Mouse (Mus musculus) limb, embryonic 10.5 days (tissue): Measurements from ENCODE around the gene Ttc7b. TPM values are rescaled to one million over a fixed set of nuclear protein-coding genes. Genes with fewer than 3 reads are reported as not detected.

Source experiments
- DNase-seq: peaks from one replicate; pipeline ENCODE4 v3.0.0-alpha.2; 2017; ENCODE audit warnings: low spot score
- H3K27ac ChIP-seq: fragments of 300-500 bp; sonication (generic); 2 replicates; pipeline ENCODE4 v1.5.1; 2016; ENCODE audit warnings: mild to moderate bottlenecking
- H3K27me3 ChIP-seq: fragments of 300-500 bp; sonication (generic); 2 replicates; pipeline ENCODE4 v1.6.1; 2016; ENCODE audit warnings: low read depth, mild to moderate bottlenecking; ENCODE audit not compliant: poor library complexity, severe bottlenecking
- H3K36me3 ChIP-seq: fragments of 300-500 bp; sonication (generic); 2 replicates; pipeline ENCODE4 v1.6.1; 2016; ENCODE audit warnings: mild to moderate bottlenecking, moderate library complexity
- H3K4me1 ChIP-seq: fragments of 300-500 bp; sonication (generic); 2 replicates; pipeline ENCODE4 v1.6.1; 2016
- H3K4me3 ChIP-seq: fragments of 300-500 bp; sonication (generic); 2 replicates; pipeline ENCODE4 v1.5.1; 2016; ENCODE audit warnings: mild to moderate bottlenecking, moderate library complexity
- H3K9me3 ChIP-seq: fragments of 300-500 bp; sonication (generic); replicated peaks from 2 replicates; pipeline ENCODE4 v1.6.1; 2016; ENCODE audit warnings: mild to moderate bottlenecking
- WGBS: fragments of 180-500 bp; shearing (Covaris S2); methylation state at CpG from one replicate; pipeline ENCODE4 v1.1.7; 2016; 5-methylcytosine and 5-hydroxymethylcytosine counted together
- polyA plus RNA-seq: library from polyadenylated mRNA; unstranded; fragments of >200 nt; fragmentation: Nextera tagmentation; extraction: Ambion mirVana; gene quantifications from 2 replicates; pipeline ENCODE4 v1.2.1, GENCODE M21; 2016

Gene Ttc7b
- polyA plus RNA-seq, 1 experiment from 2014 or later: 4.3 TPM

- H3K36me3 ChIP-seq: peaks cover 56% of the 10 kb centered on the region
Observed at GRCm38 (mm10) chr12:100499469-100499868, 21.2 kb downstream of the Ttc7b start.

GRCm38 (mm10) chr12:100498006-100498405, 22.6 kb downstream of the Ttc7b start:
- no peak for DNase-seq
- no peak overlapping the region for H3K27ac ChIP-seq
- no peak overlapping the region for H3K4me3 ChIP-seq
- H3K9me3 ChIP-seq: no peaks in the 10 kb centered on the region
- H3K27me3 ChIP-seq: no peaks in the 10 kb centered on the region
- WGBS: 96% methylated on average over 5 of the region's 5 CpGs
- peaks cover 69% of the 10 kb centered on the region for H3K36me3 ChIP-seq
- H3K4me1 ChIP-seq: no peaks in the 10 kb centered on the region

More at GRCm38 (mm10) chr12:100499469-100499868, 21.2 kb downstream of the Ttc7b start:
- WGBS: 94% methylated on average over 13 of the region's 13 CpGs
- no peak for DNase-seq
- no peak overlapping the region for H3K4me3 ChIP-seq
- H3K9me3 ChIP-seq: no peaks in the 10 kb centered on the region
- H3K4me1 ChIP-seq: no peaks in the 10 kb centered on the region
- H3K27me3 ChIP-seq: no peaks in the 10 kb centered on the region
- H3K27ac ChIP-seq: no peak overlapping the region

GRCm38 (mm10) chr12:100495083-100495482, 25.5 kb downstream of the Ttc7b start:
- no peak for DNase-seq
- Histone ChIP-seq H3K4me3 (no peak overlapping the region), H3K27me3 (no peaks in the 10 kb centered on the region), H3K27ac (no peak overlapping the region), H3K9me3 (no peaks in the 10 kb centered on the region), H3K36me3 (peaks cover 85% of the 10 kb centered on the region), H3K4me1 (no peaks in the 10 kb centered on the region)
- WGBS: 97% methylated on average over 7 of the region's 7 CpGs

GRCm38 (mm10) chr12:100493211-100493610, 27.4 kb downstream of the Ttc7b start:
- peaks cover 82% of the 10 kb centered on the region for H3K36me3 ChIP-seq
- no peak for DNase-seq
- H3K27me3 ChIP-seq: no peaks in the 10 kb centered on the region
- H3K4me1 ChIP-seq: no peaks in the 10 kb centered on the region
- no peak overlapping the region for H3K27ac ChIP-seq
- WGBS: 94% methylated on average over 5 of the region's 5 CpGs
- no peaks in the 10 kb centered on the region for H3K9me3 ChIP-seq
- no peak overlapping the region for H3K4me3 ChIP-seq

GRCm38 (mm10) chr12:100492676-100493075, 27.9 kb downstream of the Ttc7b start:
- DNase-seq: no peak
- Histone ChIP-seq H3K27ac (no peak overlapping the region), H3K9me3 (no peaks in the 10 kb centered on the region), H3K4me1 (no peaks in the 10 kb centered on the region), H3K4me3 (no peak overlapping the region), H3K27me3 (no peaks in the 10 kb centered on the region), H3K36me3 (peaks cover 79% of the 10 kb centered on the region)
- 90% methylated on average over 3 of the region's 3 CpGs for WGBS

- no peaks in the 10 kb centered on the region for H3K9me3 ChIP-seq
- no peak for DNase-seq
- peaks cover 78% of the 10 kb centered on the region for H3K36me3 ChIP-seq
- H3K27me3 ChIP-seq: no peaks in the 10 kb centered on the region
- WGBS: 94% methylated on average over 10 of the region's 10 CpGs
- no peak overlapping the region for H3K4me3 ChIP-seq
- H3K4me1 ChIP-seq: no peaks in the 10 kb centered on the region
- no peak overlapping the region for H3K27ac ChIP-seq
Observed at GRCm38 (mm10) chr12:100491967-100492611, 28.5 kb downstream of the Ttc7b start.

GRCm38 (mm10) chr12:100489799-100490198, 30.8 kb downstream of the Ttc7b start:
- H3K4me3 ChIP-seq: no peak overlapping the region
- 95% methylated on average over 7 of the region's 7 CpGs for WGBS
- H3K36me3 ChIP-seq: peaks cover 65% of the 10 kb centered on the region
- no peak for DNase-seq
- H3K27me3 ChIP-seq: no peaks in the 10 kb centered on the region
- H3K4me1 ChIP-seq: no peaks in the 10 kb centered on the region
- no peak overlapping the region for H3K27ac ChIP-seq
- H3K9me3 ChIP-seq: no peaks in the 10 kb centered on the region

GRCm38 (mm10) chr12:100488368-100488767, 32.3 kb downstream of the Ttc7b start:
- Histone ChIP-seq H3K27ac (no peak overlapping the region), H3K4me1 (no peaks in the 10 kb centered on the region), H3K9me3 (no peaks in the 10 kb centered on the region), H3K27me3 (no peaks in the 10 kb centered on the region), H3K4me3 (no peak overlapping the region), H3K36me3 (peaks cover 52% of the 10 kb centered on the region)
- no peak for DNase-seq
- 92% methylated on average over 5 of the region's 5 CpGs for WGBS

GRCm38 (mm10) chr12:100486232-100486631, 34.4 kb downstream of the Ttc7b start:
- Histone ChIP-seq H3K9me3 (no peaks in the 10 kb centered on the region), H3K27ac (no peak overlapping the region), H3K36me3 (peaks cover 44% of the 10 kb centered on the region), H3K4me1 (no peaks in the 10 kb centered on the region), H3K27me3 (no peaks in the 10 kb centered on the region), H3K4me3 (no peak overlapping the region)
- WGBS: 74% methylated on average over 6 of the region's 6 CpGs
- no peak for DNase-seq

- WGBS: 93% methylated on average over 1 of the region's 1 CpGs
- Histone ChIP-seq H3K27me3 (no peaks in the 10 kb centered on the region), H3K36me3 (peaks cover 24% of the 10 kb centered on the region), H3K4me1 (no peaks in the 10 kb centered on the region), H3K9me3 (no peaks in the 10 kb centered on the region), H3K4me3 (no peak overlapping the region), H3K27ac (no peak overlapping the region)
- no peak for DNase-seq
Observed at GRCm38 (mm10) chr12:100483054-100483453, 37.6 kb downstream of the Ttc7b start.

- WGBS: 85% methylated on average over 7 of the region's 7 CpGs
- no peak for DNase-seq
- H3K9me3 ChIP-seq: no peaks in the 10 kb centered on the region
- no peak overlapping the region for H3K27ac ChIP-seq
- H3K36me3 ChIP-seq: peaks cover 19% of the 10 kb centered on the region
- H3K27me3 ChIP-seq: no peaks in the 10 kb centered on the region
- H3K4me1 ChIP-seq: no peaks in the 10 kb centered on the region
- no peak overlapping the region for H3K4me3 ChIP-seq
Observed at GRCm38 (mm10) chr12:100482255-100482654, 38.4 kb downstream of the Ttc7b start.

- Histone ChIP-seq H3K4me3 (no peak overlapping the region), H3K9me3 (no peaks in the 10 kb centered on the region), H3K27ac (no peak overlapping the region), H3K27me3 (no peaks in the 10 kb centered on the region), H3K4me1 (no peaks in the 10 kb centered on the region), H3K36me3 (peaks cover 18% of the 10 kb centered on the region)
- WGBS: 90% methylated on average over 8 of the region's 8 CpGs
- no peak for DNase-seq
Observed at GRCm38 (mm10) chr12:100481443-100482026, 39.1 kb downstream of the Ttc7b start.

GRCm38 (mm10) chr12:100480642-100481442, 39.8 kb downstream of the Ttc7b start:
- H3K27me3 ChIP-seq: no peaks in the 10 kb centered on the region
- 93% methylated on average over 15 of the region's 15 CpGs for WGBS
- no peak overlapping the region for H3K4me3 ChIP-seq
- H3K36me3 ChIP-seq: peaks cover 16% of the 10 kb centered on the region
- H3K9me3 ChIP-seq: no peaks in the 10 kb centered on the region
- 0 out of 2 replicates have a peak, but pooled peaks cover 2% of the 10 kb centered on the region for H3K4me1 ChIP-seq
- H3K27ac ChIP-seq: no peak overlapping the region
- no peak for DNase-seq
